Mouse (Mus musculus): Measurements from ENCODE around the gene DXBay18. TPM values are rescaled to one million over a fixed set of nuclear protein-coding genes. Genes with fewer than 3 reads are reported as not detected.

Gene DXBay18
- not detected in 2 replicates for polyA plus RNA-seq (2015; fragmentation: Nextera tagmentation; extraction: Ambion mirVana)

DNA sequence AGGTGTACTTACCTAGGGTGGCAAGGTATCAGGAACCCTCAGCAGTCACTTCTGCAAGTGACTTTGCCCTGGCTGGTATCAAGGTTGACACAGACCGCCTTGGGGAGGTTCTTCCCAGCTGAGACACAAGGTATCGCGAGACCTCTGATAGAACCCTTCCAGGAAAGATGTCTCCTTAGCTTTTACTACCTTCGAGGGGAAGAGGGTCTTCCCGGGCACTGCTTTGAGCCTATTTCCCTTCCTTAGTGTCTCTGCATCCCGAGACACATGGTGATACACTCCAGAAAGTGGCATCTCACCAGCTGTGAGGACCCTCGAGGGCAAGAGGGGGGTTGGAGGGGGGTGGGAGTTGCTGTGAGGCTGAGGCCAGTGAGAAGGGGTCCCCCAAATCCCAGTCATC is at the start of gene DXBay18:
TSS of gene DXBay18 (minus strand) at position 101 of the 400 bp plus-strand sequence.

DNA sequence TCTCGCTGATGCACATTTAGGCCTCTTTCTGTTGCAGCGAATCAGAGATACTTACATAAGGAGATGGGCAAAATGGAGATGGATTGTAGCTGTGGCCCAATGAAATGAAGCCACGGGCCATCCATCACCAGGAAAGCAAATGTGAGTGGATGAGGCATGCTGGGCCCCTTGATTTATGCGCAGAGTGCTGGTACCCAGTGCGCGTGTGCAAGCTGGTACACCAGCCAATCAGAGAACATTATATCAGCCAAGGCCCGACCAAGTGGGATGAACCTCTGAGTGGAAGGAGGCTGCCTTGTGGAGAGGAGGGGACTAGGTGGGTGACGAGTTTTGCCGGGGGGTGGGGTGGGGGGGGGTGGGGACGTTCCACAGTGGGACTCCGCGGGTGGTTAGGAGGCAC is 42.7 kb upstream of the DXBay18 start, which contains the start of gene Xlr3b:
TSS of gene Xlr3b (plus strand) at position 274 of the 400 bp plus-strand sequence.

DNA sequence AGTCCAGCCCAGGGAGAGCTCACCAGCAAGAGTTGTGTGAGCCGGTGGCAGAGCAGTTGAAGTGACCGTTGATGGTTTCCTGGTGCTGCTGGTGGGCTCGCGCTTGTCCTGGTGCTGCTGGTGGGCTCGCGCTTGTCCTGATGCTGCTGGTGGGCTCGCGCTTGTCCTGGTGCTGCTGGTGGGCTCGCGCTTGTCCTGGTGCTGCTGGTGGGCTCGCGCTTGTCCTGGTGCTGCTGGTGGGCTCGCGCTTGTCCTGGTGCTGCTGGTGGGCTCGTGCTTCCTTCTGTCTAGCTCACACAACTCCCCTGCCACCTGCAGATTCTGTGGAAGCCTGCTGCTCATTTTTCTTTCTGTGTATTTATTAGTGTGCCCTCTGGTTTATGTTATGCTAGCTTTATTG is 27.6 kb upstream of the DXBay18 start, which contains the start of gene Spin2d:
TSS of gene Spin2d (minus strand) at position 101 of the 400 bp plus-strand sequence.

DNA sequence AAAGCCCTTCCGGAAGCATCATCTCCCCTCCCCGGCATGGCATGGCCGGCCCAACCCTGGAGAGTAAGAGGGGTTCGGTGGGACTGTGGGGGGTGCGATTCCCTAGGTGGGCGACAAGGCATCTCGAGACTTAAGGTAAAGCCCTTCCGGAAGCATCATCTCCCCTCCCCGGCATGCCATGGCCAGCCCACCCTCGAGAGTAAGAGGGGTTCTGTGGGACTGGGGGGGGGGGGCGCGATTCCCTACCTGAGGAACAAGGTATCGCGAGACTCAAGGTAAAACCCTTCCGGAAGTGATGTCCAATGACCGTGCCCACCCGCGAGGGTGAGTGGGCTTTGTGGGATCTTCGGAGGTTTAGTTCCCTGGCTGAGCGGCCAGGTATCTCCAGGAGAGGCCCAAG is 754 bp downstream of the DXBay18 start, which contains the start of gene Xlr5b:
TSS of gene Xlr5b (plus strand) at position 301 of the 400 bp plus-strand sequence.

DNA sequence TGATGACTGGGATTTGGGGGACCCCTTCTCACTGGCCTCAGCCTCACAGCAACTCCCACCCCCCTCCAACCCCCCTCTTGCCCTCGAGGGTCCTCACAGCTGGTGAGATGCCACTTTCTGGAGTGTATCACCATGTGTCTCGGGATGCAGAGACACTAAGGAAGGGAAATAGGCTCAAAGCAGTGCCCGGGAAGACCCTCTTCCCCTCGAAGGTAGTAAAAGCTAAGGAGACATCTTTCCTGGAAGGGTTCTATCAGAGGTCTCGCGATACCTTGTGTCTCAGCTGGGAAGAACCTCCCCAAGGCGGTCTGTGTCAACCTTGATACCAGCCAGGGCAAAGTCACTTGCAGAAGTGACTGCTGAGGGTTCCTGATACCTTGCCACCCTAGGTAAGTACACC is 32.5 kb downstream of the DXBay18 start, which contains the start of gene Gm14685:
TSS of gene Gm14685 (plus strand) at position 301 of the 400 bp plus-strand sequence.

DNA sequence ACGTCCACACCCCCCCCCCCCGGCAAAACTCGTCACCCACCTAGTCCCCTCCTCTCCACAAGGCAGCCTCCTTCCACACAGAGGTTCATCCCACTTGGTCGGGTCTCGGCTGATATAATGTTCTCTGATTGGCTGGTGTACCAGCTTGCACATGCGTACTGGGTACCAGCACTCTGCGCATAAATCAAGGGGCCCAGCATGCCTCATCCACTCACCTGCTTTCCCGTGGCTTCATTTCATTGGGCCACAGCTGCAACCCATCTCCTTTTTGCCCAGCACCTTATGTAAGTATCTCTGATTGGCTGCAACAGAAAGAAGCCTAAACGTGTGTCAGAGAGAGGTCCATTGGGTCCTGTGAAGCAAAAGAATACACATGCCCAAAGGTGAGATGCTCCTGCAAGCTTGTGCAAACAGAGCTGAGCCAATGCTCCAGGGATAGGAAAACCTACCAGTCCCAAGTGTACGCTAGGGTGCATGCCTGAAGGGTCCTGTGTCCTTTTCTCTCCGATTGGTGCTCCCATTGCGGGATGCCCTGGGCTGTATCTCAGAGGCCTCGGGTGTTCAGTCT is 52.2 kb downstream of the DXBay18 start, which contains the start of gene Xlr3a:
TSS of gene Xlr3a (minus strand) at position 155 of the 568 bp plus-strand sequence.

Other genes starting within 250 kb of the DXBay18 start
- 42.3 and 61.5 TPM in 2 replicates for gene Cetn2, start 231.0 kb downstream of the DXBay18 start, polyA plus RNA-seq (2015; fragmentation: Nextera tagmentation; extraction: Ambion mirVana)
- gene Nsdhl, start 230.9 kb downstream of the DXBay18 start, polyA plus RNA-seq (2015; fragmentation: Nextera tagmentation; extraction: Ambion mirVana) = 22.7 and 44.4 TPM in 2 replicates
- 10.3 and 14.2 TPM in 2 replicates for gene Zfp185, start 162.1 kb downstream of the DXBay18 start, polyA plus RNA-seq (2015; fragmentation: Nextera tagmentation; extraction: Ambion mirVana)
- 0.08 TPM in 1 of 2 replicates, not detected in the other for gene Pnma5, start 112.3 kb downstream of the DXBay18 start, polyA plus RNA-seq (2015; fragmentation: Nextera tagmentation; extraction: Ambion mirVana)
- gene Pnma3, start 84.7 kb downstream of the DXBay18 start, polyA plus RNA-seq (2015; fragmentation: Nextera tagmentation; extraction: Ambion mirVana) = not detected in 2 replicates
- gene Xlr4a, start 67.0 kb downstream of the DXBay18 start, polyA plus RNA-seq (2015; fragmentation: Nextera tagmentation; extraction: Ambion mirVana) = 2.6 TPM in 1 of 2 replicates, not detected in the other
- 0.58 and 3.1 TPM in 2 replicates for gene Xlr3a, start 52.4 kb downstream of the DXBay18 start, polyA plus RNA-seq (2015; fragmentation: Nextera tagmentation; extraction: Ambion mirVana)
- gene Gm14685, start 32.4 kb downstream of the DXBay18 start, polyA plus RNA-seq (2015; fragmentation: Nextera tagmentation; extraction: Ambion mirVana) = 0.14 and 0.23 TPM in 2 replicates
- gene Xlr5b, start 654 bp downstream of the DXBay18 start, polyA plus RNA-seq (2015; fragmentation: Nextera tagmentation; extraction: Ambion mirVana) = not detected in 2 replicates
- gene Spin2d, start 27.5 kb upstream of the DXBay18 start, polyA plus RNA-seq (2015; fragmentation: Nextera tagmentation; extraction: Ambion mirVana) = not detected in 2 replicates
- gene Xlr3b, start 42.8 kb upstream of the DXBay18 start, polyA plus RNA-seq (2015; fragmentation: Nextera tagmentation; extraction: Ambion mirVana) = 0.79 and 15.1 TPM in 2 replicates
- 0.17 and 3.3 TPM in 2 replicates for gene Xlr4b, start 64.9 kb upstream of the DXBay18 start, polyA plus RNA-seq (2015; fragmentation: Nextera tagmentation; extraction: Ambion mirVana)
- gene F8a, start 78.8 kb upstream of the DXBay18 start, polyA plus RNA-seq (2015; fragmentation: Nextera tagmentation; extraction: Ambion mirVana) = 21.2 and 24.6 TPM in 2 replicates
- gene Xlr4c, start 93.7 kb upstream of the DXBay18 start, polyA plus RNA-seq (2015; fragmentation: Nextera tagmentation; extraction: Ambion mirVana) = 0.25 TPM in 1 of 2 replicates, not detected in the other
- gene Xlr3c, start 115.9 kb upstream of the DXBay18 start, polyA plus RNA-seq (2015; fragmentation: Nextera tagmentation; extraction: Ambion mirVana) = not detected in 2 replicates
- gene Xlr5a, start 143.5 kb upstream of the DXBay18 start, polyA plus RNA-seq (2015; fragmentation: Nextera tagmentation; extraction: Ambion mirVana) = 0.10 TPM in 1 of 2 replicates, not detected in the other
- not detected in 2 replicates for gene Xlr5c, start 143.5 kb upstream of the DXBay18 start, polyA plus RNA-seq (2015; fragmentation: Nextera tagmentation; extraction: Ambion mirVana)
- gene Gm45015, start 187.4 kb upstream of the DXBay18 start, polyA plus RNA-seq (2015; fragmentation: Nextera tagmentation; extraction: Ambion mirVana) = not detected in 2 replicates
- gene Zfp275, start 193.2 kb upstream of the DXBay18 start, polyA plus RNA-seq (2015; fragmentation: Nextera tagmentation; extraction: Ambion mirVana) = 4.0 and 4.9 TPM in 2 replicates
- gene Gm18336, start 249.3 kb upstream of the DXBay18 start, polyA plus RNA-seq (2015; fragmentation: Nextera tagmentation; extraction: Ambion mirVana) = 0.07 TPM in 1 of 2 replicates, not detected in the other

Data from urinary bladder, postnatal 0 days (tissue).